7 mouse cellular contexts compared by ENCODE assay signal in genomic region chr7:73614840-73615555, GRCm38 (mm10).
A peak's percentile ranks its signal among the peaks of the same experiment; 100 is the strongest.
DNase-seq lines count a peak whose midpoint lies in the region; ATAC-seq and TF ChIP-seq lines count a peak whose summit lies in the region.

No protein-coding gene starts in this region.

- intact Hi-C loops in left cerebral cortex, adult 2 months (cut with DNase I) = no loop called here

- peak overlapping the region; percentile 100 for H3K27ac ChIP-seq in left cerebral cortex, adult 2 months
- 0 out of 2 replicates have a peak overlapping the region, but pooled peaks have one; percentile 63 for H3K27ac ChIP-seq in embryonic facial prominence, embryonic 12.5 days
- peak overlapping the region; percentile 49 for H3K27ac ChIP-seq in hindbrain, embryonic 14.5 days
- H3K27ac ChIP-seq in olfactory bulb, adult 2 months (ENCODE audit: insufficient read depth, low read depth, low read length) = peak overlapping the region; percentile 93

- no peak for TF ChIP-seq POLR2A in olfactory bulb, adult 2 months (IDR thresholded peaks at IDR 0.05; ENCODE audit: insufficient read depth, low read depth, low read length)

- TF ChIP-seq CTCF in left cerebral cortex, adult 2 months (IDR thresholded peaks at IDR 0.05) = no peak
- TF ChIP-seq CTCF in olfactory bulb, adult 2 months (IDR thresholded peaks at IDR 0.05; ENCODE audit: insufficient read depth, low read depth, low read length) = no peak

- H3K9me3 ChIP-seq in embryonic facial prominence, embryonic 12.5 days = no peaks in the 10 kb centered on the region
- no peaks in the 10 kb centered on the region for H3K9me3 ChIP-seq in hindbrain, embryonic 14.5 days (ENCODE audit: control insufficient read depth, low read length)

- 63% methylated on average over 8 of the region's 8 CpGs for WGBS in embryonic facial prominence, embryonic 12.5 days
- 74% methylated on average over 8 of the region's 8 CpGs for WGBS in hindbrain, embryonic 14.5 days
- 30% methylated on average over 8 of the region's 8 CpGs for WGBS in olfactory bulb, adult 2 months

- H3K4me2 ChIP-seq in embryonic facial prominence, embryonic 12.5 days (replicated peaks) = no peak overlapping the region
- no peak overlapping the region for H3K4me2 ChIP-seq in hindbrain, embryonic 14.5 days (replicated peaks)

- peaks cover 35% of the 10 kb centered on the region for H3K4me1 ChIP-seq in embryonic facial prominence, embryonic 12.5 days
- H3K4me1 ChIP-seq in hindbrain, embryonic 14.5 days (replicated peaks; ENCODE audit: control insufficient read depth, insufficient read depth, low read length) = peaks cover 20% of the 10 kb centered on the region
- peaks cover 5% of the 10 kb centered on the region for H3K4me1 ChIP-seq in olfactory bulb, adult 2 months (ENCODE audit: control insufficient read depth, insufficient read depth, low read length)

- H3K36me3 ChIP-seq in embryonic facial prominence, embryonic 12.5 days = no peaks in the 10 kb centered on the region
- no peaks in the 10 kb centered on the region for H3K36me3 ChIP-seq in hindbrain, embryonic 14.5 days (replicated peaks; ENCODE audit: control insufficient read depth, insufficient read depth)

- no peak for ATAC-seq in embryonic facial prominence, embryonic 12.5 days (ENCODE audit: insufficient number of reproducible peaks, insufficient read depth, low FRiP score, low TSS enrichment)
- ATAC-seq in hindbrain, embryonic 14.5 days (ENCODE audit: low FRiP score) = no peak

- DNase-seq in left cerebral cortex, adult 2 months (ENCODE audit: extremely low spot score in 1 of 2, low spot score in 2 of 2) = no peak
- DNase-seq in left cerebral cortex, adult 11 months (ENCODE audit: low spot score) = no peak
- no peak for DNase-seq in hindbrain, embryonic 14.5 days (ENCODE audit: low spot score)
- no peak for DNase-seq in cerebellum, adult 8-10 months
- no peak for DNase-seq in thymus, postnatal 14 days

- no peaks in the 10 kb centered on the region for H3K27me3 ChIP-seq in embryonic facial prominence, embryonic 12.5 days
- no peaks in the 10 kb centered on the region for H3K27me3 ChIP-seq in hindbrain, embryonic 14.5 days (ENCODE audit: control insufficient read depth, insufficient read depth, low read length)

- no peak overlapping the region for H3K9ac ChIP-seq in embryonic facial prominence, embryonic 12.5 days
- no peak overlapping the region for H3K9ac ChIP-seq in hindbrain, embryonic 14.5 days

- H3K4me3 ChIP-seq in left cerebral cortex, adult 2 months = no peak overlapping the region; the same call in 1 of the 2 replicates
- H3K4me3 ChIP-seq in embryonic facial prominence, embryonic 12.5 days = no peak overlapping the region
- no peak overlapping the region for H3K4me3 ChIP-seq in hindbrain, embryonic 14.5 days (replicated peaks; ENCODE audit: low read length)
- no peak overlapping the region for H3K4me3 ChIP-seq in olfactory bulb, adult 2 months (ENCODE audit: insufficient read depth, low read depth, low read length)

Comparison
In these comparisons a context has a peak if more than half of its experiments do, and no peak if none do; other contexts are left out.
1. H3K27ac ChIP-seq: peak in every context shown above with its lines; median percentile 100 in left cerebral cortex, adult 2 months; 93 in olfactory bulb, adult 2 months; 63 in embryonic facial prominence, embryonic 12.5 days; 49 in hindbrain, embryonic 14.5 days.